11 mouse cellular contexts compared by ENCODE assay signal in genomic region chr8:125997550-125997949, GRCm38 (mm10). TPM values are rescaled to one million over a fixed set of nuclear protein-coding genes. Genes with fewer than 3 reads are reported as not detected.
A peak's percentile ranks its signal among the peaks of the same experiment; 100 is the strongest.
DNase-seq lines count a peak whose midpoint lies in the region; ATAC-seq and TF ChIP-seq lines count a peak whose summit lies in the region.
"Had no signal": no experiment of that assay in that cellular context is flagged by ENCODE, and none has a peak within 500 bp of the region (broad histone marks: within the 10 kb centered on the region; RNA-seq: fewer than 3 reads in every experiment).

No protein-coding gene starts in this region.

- H3K27me3 ChIP-seq in kidney, adult 2 months (replicated peaks; ENCODE audit: control insufficient read depth, insufficient read depth, low read length), result no peaks in the 10 kb centered on the region
- peaks cover 40% of the 10 kb centered on the region for H3K27me3 ChIP-seq in limb, embryonic 13.5 days

- no peak for DNase-seq in kidney, adult 2 months
- DNase-seq in kidney, adult 18-20 months, result no peak
- peak; percentile 27 for DNase-seq in right cerebral cortex, postnatal 25 days
- no peak for DNase-seq in right cerebral cortex, postnatal 36 days (ENCODE audit: low spot score in 2 of 2)
- no peak for DNase-seq in adrenal gland, adult 18-20 months (ENCODE audit: low spot score in 2 of 2)
- no peak for DNase-seq in adrenal gland, adult 8-10 months
- DNase-seq: heart, adult 11 months; thymus, postnatal 25 days had no signal

- peak overlapping the region; percentile 3; the same call in 1 of the 2 replicates for H3K4me3 ChIP-seq in kidney, adult 2 months (ENCODE audit: insufficient read depth, low read depth, low read length)
- H3K4me3 ChIP-seq in limb, embryonic 13.5 days, result peak overlapping the region; percentile 68

- no peak for ATAC-seq in limb, embryonic 13.5 days (ENCODE audit: low FRiP score, low read depth)
- no peak for ATAC-seq in monocyte, adult 5-6 weeks (replicated peaks; ENCODE audit: insufficient number of reproducible peaks, low FRiP score, low TSS enrichment, poor library complexity, severe bottlenecking)
- ATAC-seq: activated CD4-positive, CD25-positive, alpha-beta regulatory T cell, adult 4 months had no signal

- peak overlapping the region; percentile 89 for H3K4me2 ChIP-seq in limb, embryonic 13.5 days (replicated peaks)

- no peak for TF ChIP-seq CTCF in kidney, adult 2 months (conservative IDR thresholded peaks at IDR 0.05; ENCODE audit: insufficient read depth, insufficient read length, low read depth, low read length)

- H3K9me3 ChIP-seq in limb, embryonic 13.5 days, result no peaks in the 10 kb centered on the region

- no peak for TF ChIP-seq POLR2A in kidney, adult 2 months (IDR thresholded peaks at IDR 0.05; ENCODE audit: low read depth, low read length)

- H3K27ac ChIP-seq in kidney, adult 2 months (ENCODE audit: insufficient read depth, low read depth, low read length), result no peak overlapping the region
- H3K27ac ChIP-seq in limb, embryonic 13.5 days, result no peak overlapping the region

- no peak overlapping the region for H3K9ac ChIP-seq in limb, embryonic 13.5 days

- H3K36me3 ChIP-seq in kidney, adult 2 months (ENCODE audit: control insufficient read depth, insufficient read depth, low read length), result no peaks in the 10 kb centered on the region
- H3K36me3 ChIP-seq in limb, embryonic 13.5 days, result no peaks in the 10 kb centered on the region

- H3K4me1 ChIP-seq in kidney, adult 2 months (ENCODE audit: control insufficient read depth, insufficient read depth, low read length), result peaks cover 5% of the 10 kb centered on the region; the same call in 1 of the 2 replicates
- H3K4me1 ChIP-seq in limb, embryonic 13.5 days, result peaks cover 53% of the 10 kb centered on the region

- 64% methylated on average over 5 of the region's 5 CpGs for WGBS in kidney, adult 2 months
- 71% methylated on average over 5 of the region's 5 CpGs for WGBS in limb, embryonic 13.5 days

RNA-seq across cellular contexts. Expression of gene Kcnk1, which starts 2.6 kb away (rescaled TPM):
- polyA plus RNA-seq in kidney, adult 2 months (2012; rRNA removed), result 91.2 and 123 TPM in 2 replicates
- polyA plus RNA-seq in limb, embryonic 13.5 days (2015; fragmentation: Nextera tagmentation; extraction: Ambion mirVana), result 23.5 and 26.6 TPM in 2 replicates
- total RNA-seq in adrenal gland, adult 18-20 months (2021), result 10 to 100 TPM in 1 of 2 experiments, 1 to 10 TPM in 1; 1.4 to 11.9 TPM
- not detected in 3 replicates for total RNA-seq in monocyte, adult 5-6 weeks (2017)
- 10 to 100 TPM in 2 of 4 experiments, 1 to 10 TPM in 2; 2.8 to 46.3 (median 18.4) TPM for total RNA-seq in adrenal gland, adult 8-10 months (2022)
- polyA plus RNA-seq: activated CD4-positive, CD25-positive, alpha-beta regulatory T cell, adult 4 months had no signal
